Mouse (Mus musculus): ENCODE results near the gene Armh4.

The Armh4 gene

DNA sequence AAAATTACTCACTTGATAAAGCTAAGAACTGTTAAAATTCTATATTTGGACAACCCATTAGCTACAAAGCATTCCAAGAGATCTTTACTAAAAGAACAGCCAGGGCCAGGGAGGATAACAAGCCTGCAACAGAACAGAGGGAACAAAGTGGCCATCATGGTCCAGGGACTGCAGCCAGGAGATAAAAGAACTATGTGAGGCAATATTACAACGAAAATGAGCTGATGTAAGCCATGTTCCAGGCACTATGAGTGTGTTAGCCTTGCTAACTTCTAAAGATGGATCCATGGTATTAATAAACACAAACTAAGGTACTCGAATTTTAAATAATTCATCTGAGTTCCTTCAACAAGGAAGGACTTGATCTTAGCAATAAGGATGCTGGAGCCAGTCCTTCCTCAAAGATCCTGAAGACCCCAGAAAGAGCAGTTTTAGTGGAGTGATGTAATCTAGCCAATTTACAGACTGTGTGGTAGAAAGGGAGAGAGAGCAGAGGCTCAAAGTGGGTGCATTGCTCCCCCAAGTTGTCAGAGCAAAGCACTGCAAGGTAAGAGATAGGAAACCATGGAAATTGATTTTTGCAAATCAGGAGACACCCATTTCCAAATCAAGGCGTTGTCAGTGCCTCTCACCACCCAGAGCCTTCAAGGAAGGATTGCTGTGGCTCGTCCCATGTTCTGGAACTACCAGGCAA lies 59.7 kb downstream of the Armh4 start:
- no peak for DNase-seq

DNA sequence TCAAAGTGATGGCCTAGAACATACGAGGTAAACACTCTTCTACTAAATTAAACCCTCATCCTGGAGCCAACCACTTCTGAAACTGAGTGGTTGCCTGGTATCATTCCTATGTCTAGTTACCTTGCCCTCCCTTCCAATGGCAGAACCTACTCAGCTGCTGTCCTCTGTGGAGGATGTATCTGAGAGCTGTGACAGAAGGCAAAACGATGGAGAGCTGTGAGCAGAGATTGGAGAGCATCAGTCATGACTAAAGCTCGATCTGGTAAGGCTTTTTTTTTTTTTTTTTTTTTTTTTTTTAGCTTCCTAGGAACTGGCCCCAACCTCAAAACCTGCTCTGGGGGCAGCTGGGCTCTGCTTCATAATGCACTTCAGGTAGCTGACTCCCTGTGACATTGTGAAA lies 60.4 kb downstream of the Armh4 start:
- no peak for DNase-seq

- no peak for DNase-seq
Observed at GRCm38 (mm10) chr14:49721281-49721680, 61.9 kb downstream of the Armh4 start.

DNA sequence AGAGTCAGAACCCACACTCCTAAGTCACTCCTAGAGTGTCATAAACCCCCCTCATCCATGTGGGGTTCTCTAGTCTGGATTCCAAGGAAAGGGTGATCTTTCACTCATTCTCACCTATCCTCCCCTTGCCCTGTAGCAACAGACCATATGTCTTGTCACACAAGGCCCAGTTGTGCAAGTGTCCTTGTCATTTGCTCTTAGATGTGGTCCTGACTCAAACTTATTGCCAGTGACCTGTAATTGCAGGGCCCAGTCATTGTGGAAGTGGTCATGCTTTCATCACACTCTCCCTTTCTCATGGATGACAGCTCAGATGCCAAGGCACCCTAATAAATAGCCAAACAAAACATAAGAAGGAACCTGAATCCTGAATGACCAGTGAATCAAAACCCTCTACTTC lies 63.5 kb downstream of the Armh4 start:
- DNase-seq = no peak

DNA sequence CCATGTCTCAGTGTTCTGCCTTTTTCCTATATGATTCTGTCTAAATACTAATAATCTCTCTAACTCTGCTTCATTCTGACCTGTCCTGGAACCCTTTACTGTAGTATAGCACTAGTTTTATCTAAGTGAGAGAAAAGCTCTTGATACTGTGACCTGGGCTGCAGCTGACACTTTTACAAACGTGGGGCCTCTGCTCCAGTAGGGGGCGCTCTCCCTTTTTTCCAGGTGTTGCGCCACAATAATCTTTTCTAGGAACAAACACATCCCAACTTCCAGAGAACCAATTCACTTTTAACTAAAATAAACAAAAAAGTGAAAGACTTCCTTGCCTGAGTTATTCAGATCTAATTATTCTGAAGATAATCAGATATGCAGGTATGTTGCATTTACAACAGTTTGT lies 72.2 kb downstream of the Armh4 start:
- no peak for DNase-seq

- DNase-seq = no peak
Observed at GRCm38 (mm10) chr14:49703432-49704200, 79.6 kb downstream of the Armh4 start.

DNA sequence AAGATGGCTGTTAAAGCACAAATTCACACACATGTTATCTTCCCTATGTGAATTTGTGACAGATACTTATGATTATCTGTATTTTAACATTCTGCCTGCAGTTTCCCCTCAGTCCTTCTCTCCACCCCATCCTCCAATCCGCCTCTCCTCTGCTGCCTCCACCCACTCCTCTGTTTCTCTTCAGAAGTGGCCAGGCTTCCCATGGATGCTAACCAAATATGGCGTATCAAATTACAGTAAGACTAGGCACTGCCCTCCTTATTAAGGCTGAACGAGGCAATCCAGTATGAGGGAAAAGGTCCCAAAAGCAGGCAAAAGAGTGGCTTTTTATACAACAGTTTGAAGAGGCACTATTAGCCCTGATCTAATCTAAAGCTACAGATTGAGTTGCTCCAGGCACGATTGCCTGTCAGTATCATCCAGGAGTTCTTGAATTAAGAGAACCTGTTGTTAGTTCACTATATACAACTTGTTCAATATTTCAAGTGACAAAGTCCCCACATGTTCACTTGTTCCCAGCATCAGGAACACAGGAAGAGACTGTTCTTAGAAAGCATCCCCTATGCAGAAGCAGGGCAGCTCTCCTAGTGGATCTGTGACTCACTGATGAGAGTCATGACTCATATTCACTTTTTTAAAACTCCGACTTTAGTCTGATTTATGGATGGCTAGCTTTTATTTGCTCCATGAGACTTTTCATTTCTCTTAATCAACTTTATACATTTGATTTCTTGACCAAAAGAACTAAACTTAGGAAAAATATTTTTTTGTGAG lies 103.5 kb downstream of the Armh4 start:
- no peak for DNase-seq

GRCm38 (mm10) chr14:49676580-49676979 lies 106.6 kb downstream of the Armh4 start:
- DNase-seq = no peak

GRCm38 (mm10) chr14:49660444-49660843 lies 122.7 kb downstream of the Armh4 start:
- DNase-seq = no peak

GRCm38 (mm10) chr14:49649191-49649590 lies 134.0 kb downstream of the Armh4 start:
- DNase-seq = no peak

DNA sequence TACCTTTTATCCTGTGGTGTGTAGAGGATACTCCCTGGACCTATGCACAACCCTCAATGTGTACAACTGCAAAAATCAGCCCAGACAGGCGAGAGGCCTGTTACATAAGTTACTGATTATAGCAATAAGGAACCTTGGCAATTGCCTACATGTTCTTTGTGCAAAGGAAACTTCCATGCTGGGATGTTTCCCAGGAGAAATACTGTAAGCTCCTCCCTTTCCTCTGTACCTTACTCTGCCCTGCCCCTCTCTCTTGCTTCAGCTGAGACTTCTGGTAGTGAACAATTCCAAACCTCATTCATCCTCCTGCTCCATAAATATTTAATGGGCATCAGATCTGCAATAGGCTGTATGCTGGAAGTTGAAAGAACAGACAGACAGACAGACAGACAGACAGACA lies 145.8 kb downstream of the Armh4 start:
- DNase-seq = no peak

- DNase-seq = no peak
Observed at GRCm38 (mm10) chr14:49626055-49626454, 157.1 kb downstream of the Armh4 start.
